Mouse (Mus musculus) ES-Bruce4 (cell line): ENCODE results near the gene Frrs1. TPM values are rescaled to one million over a fixed set of nuclear protein-coding genes. Genes with fewer than 3 reads are reported as not detected.

Source experiments
- H3K27ac ChIP-seq: 2 replicates; pipeline ENCODE4 v1.5.1; 2012; ENCODE audit warnings: low read length, inconsistent platforms; ENCODE audit not compliant: insufficient read depth
- H3K27me3 ChIP-seq: 2 replicates; pipeline ENCODE4 v1.6.1; 2012; ENCODE audit warnings: mild to moderate bottlenecking, low read length, inconsistent platforms; ENCODE audit not compliant: control insufficient read depth, poor library complexity, insufficient read depth, severe bottlenecking
- H3K36me3 ChIP-seq: 2 replicates; pipeline ENCODE4 v1.6.1; 2012; ENCODE audit warnings: inconsistent platforms, mild to moderate bottlenecking, low read length, moderate library complexity; ENCODE audit not compliant: control insufficient read depth, poor library complexity, insufficient read depth, severe bottlenecking
- H3K4me1 ChIP-seq: one replicate; pipeline ENCODE4 v1.8.1; 2011; ENCODE audit warnings: low read length; ENCODE audit not compliant: control insufficient read depth, insufficient read depth
- H3K4me3 ChIP-seq: 2 replicates; pipeline ENCODE4 v1.5.1; 2011; ENCODE audit warnings: low read depth, mild to moderate bottlenecking, low read length
- H3K9ac ChIP-seq: 2 replicates; pipeline ENCODE4 v1.6.1; 2012; ENCODE audit warnings: low read depth, mild to moderate bottlenecking, inconsistent platforms; ENCODE audit not compliant: poor library complexity, severe bottlenecking
- H3K9me3 ChIP-seq: replicated peaks from 2 replicates; pipeline ENCODE4 v1.6.1; 2012; ENCODE audit warnings: mild to moderate bottlenecking, low read length, inconsistent platforms; ENCODE audit not compliant: control insufficient read depth, poor library complexity, insufficient read depth, severe bottlenecking
- CTCF ChIP-seq: IDR thresholded peaks from one replicate; pipeline ENCODE4 v1.8.1; 2011; ENCODE audit warnings: low read depth, low read length
- EP300 ChIP-seq: IDR thresholded peaks from 2 replicates; pipeline ENCODE4 v1.6.1; 2011; ENCODE audit warnings: low read depth, low read length; ENCODE audit not compliant: insufficient read depth
- POLR2A ChIP-seq: IDR thresholded peaks from one replicate; pipeline ENCODE4 v1.8.1; 2011; ENCODE audit warnings: low read length; ENCODE audit not compliant: insufficient read depth
- polyA plus RNA-seq: library from polyadenylated mRNA; stranded (reverse); fragments of >200 nt; gene quantifications from 2 replicates; pipeline ENCODE4 v1.2.4, GENCODE M21; 2011; ENCODE audit warnings: low read depth; ENCODE audit not compliant: missing spikeins, insufficient read depth, insufficient read length

The Frrs1 gene
- polyA plus RNA-seq, 1 experiment = 60.3 TPM

DNA sequence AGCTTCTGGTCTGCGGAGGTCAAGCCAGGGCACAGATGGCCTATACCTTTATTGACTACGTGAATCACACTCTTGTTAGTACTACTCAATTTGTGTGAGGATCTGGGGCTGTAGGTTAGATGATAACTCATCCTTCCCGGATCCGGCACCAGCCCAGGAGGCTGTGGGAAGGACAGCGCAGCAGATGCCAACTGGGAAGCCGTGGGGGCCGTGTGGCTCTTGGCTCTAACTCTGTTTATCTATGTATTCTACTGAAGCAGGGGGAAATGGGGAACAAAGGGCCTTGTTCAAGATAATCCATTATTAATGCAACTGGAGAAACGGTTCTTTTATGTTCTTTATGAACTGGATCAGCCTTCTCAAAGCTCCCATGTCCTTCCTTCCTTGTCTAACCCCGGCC lies 47.3 kb downstream of the Frrs1 start:
- Histone ChIP-seq H3K27me3 (no peaks in the 10 kb centered on the region), H3K27ac (no peak overlapping the region), H3K36me3 (peaks cover 19% of the 10 kb centered on the region), H3K9me3 (no peaks in the 10 kb centered on the region), H3K9ac (no peak overlapping the region), H3K4me3 (no peak overlapping the region), H3K4me1 (peaks cover 2% of the 10 kb centered on the region)
- TF ChIP-seq POLR2A = no peak
- no peak for TF ChIP-seq CTCF
- no peak for TF ChIP-seq EP300

DNA sequence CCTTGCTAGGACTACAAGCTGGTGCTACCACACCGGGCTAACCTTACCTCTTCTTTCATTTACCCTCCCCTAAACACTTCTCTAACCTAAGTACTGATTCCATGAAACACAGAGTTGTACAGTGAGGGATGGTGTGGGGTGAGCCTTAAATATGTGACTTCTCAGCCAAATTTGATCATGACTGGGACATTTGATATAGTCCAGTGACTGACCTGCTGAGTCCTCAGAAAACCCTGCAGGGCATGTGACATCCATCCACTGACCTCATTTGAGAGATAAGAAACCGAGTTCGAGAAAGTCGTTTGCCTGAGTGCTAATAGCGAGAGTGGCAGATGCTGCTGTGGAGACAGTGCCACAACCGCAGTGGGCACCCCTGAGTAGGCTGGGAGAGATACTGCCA lies 55.1 kb downstream of the Frrs1 start:
- TF ChIP-seq EP300 = no peak
- TF ChIP-seq POLR2A = no peak
- TF ChIP-seq CTCF = no peak
- Histone ChIP-seq H3K9ac (no peak overlapping the region), H3K4me3 (no peak overlapping the region), H3K27ac (no peak overlapping the region), H3K9me3 (no peaks in the 10 kb centered on the region), H3K27me3 (no peaks in the 10 kb centered on the region), H3K36me3 (no peaks in the 10 kb centered on the region), H3K4me1 (no peaks in the 10 kb centered on the region)

- Histone ChIP-seq H3K4me3 (no peak overlapping the region), H3K9me3 (no peaks in the 10 kb centered on the region), H3K9ac (no peak overlapping the region), H3K4me1 (no peaks in the 10 kb centered on the region), H3K36me3 (no peaks in the 10 kb centered on the region), H3K27me3 (no peaks in the 10 kb centered on the region), H3K27ac (no peak overlapping the region)
- TF ChIP-seq EP300 (no peak), POLR2A (no peak), CTCF (no peak)
Measured at GRCm38 (mm10) chr3:116914931-116915330, 55.7 kb downstream of the Frrs1 start.

- Histone ChIP-seq H3K4me3 (no peak overlapping the region), H3K4me1 (no peaks in the 10 kb centered on the region), H3K27me3 (no peaks in the 10 kb centered on the region), H3K36me3 (no peaks in the 10 kb centered on the region), H3K9ac (no peak overlapping the region), H3K9me3 (no peaks in the 10 kb centered on the region), H3K27ac (no peak overlapping the region)
- TF ChIP-seq CTCF = no peak
- no peak for TF ChIP-seq POLR2A
- no peak for TF ChIP-seq EP300
Measured at GRCm38 (mm10) chr3:116917016-116917415, 57.8 kb downstream of the Frrs1 start.

- Histone ChIP-seq H3K27ac (no peak overlapping the region), H3K9me3 (no peaks in the 10 kb centered on the region), H3K4me3 (no peak overlapping the region), H3K36me3 (no peaks in the 10 kb centered on the region), H3K4me1 (no peaks in the 10 kb centered on the region), H3K27me3 (peaks cover 1% of the 10 kb centered on the region; the same call in 1 of the 2 replicates), H3K9ac (no peak overlapping the region)
- TF ChIP-seq POLR2A = no peak
- no peak for TF ChIP-seq CTCF
- no peak for TF ChIP-seq EP300
Measured at GRCm38 (mm10) chr3:116921535-116921934, 62.3 kb downstream of the Frrs1 start.

DNA sequence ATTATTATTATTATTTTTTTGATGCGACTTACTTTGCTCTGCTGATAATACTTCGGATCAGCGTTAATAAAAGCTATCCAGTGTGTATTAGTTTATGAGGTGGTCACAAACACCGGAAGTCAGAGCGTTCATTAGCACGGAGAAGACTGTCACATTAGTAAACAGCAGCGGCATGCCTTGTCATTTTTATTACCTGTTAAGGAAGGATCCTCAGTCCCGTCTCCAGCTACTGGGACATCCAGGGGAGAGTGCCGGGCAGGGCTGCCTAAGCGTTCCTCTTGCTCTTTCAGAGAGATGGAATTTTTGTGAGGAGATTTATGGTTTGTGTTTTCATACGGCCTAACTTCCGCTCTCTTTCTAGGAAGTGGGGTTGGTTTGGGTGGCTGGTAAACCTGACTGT lies 63.8 kb downstream of the Frrs1 start:
- peaks cover 1% of the 10 kb centered on the region; the same call in 1 of the 2 replicates for H3K27me3 ChIP-seq
- no peaks in the 10 kb centered on the region for H3K4me1 ChIP-seq
- TF ChIP-seq EP300 (no peak), POLR2A (no peak), CTCF (no peak)
- H3K9me3 ChIP-seq = no peaks in the 10 kb centered on the region
- H3K36me3 ChIP-seq = no peaks in the 10 kb centered on the region
- no peak overlapping the region for H3K9ac ChIP-seq
- H3K27ac ChIP-seq = no peak overlapping the region
- H3K4me3 ChIP-seq = no peak overlapping the region
